Mouse (Mus musculus): ENCODE measurements around the gene Rhoa. TPM values are rescaled to one million over a fixed set of nuclear protein-coding genes. Genes with fewer than 3 reads are reported as not detected.

The Rhoa gene
- total and polyA plus RNA-seq, 2 experiments from 2014 or later, result 167 to 332 TPM

- no peaks in the 10 kb centered on the region for H3K36me3 ChIP-seq (replicated peaks; ENCODE audit: control insufficient read depth, insufficient read depth, low read length)
- no peak overlapping the region for H3K9ac ChIP-seq (replicated peaks; ENCODE audit: low read depth, low read length)
- DNase-seq (ENCODE audit: low spot score) (no peak), ATAC-seq (ENCODE audit: insufficient read depth, low read depth) (no peak)
- no peaks in the 10 kb centered on the region for H3K27me3 ChIP-seq (ENCODE audit: control insufficient read depth, insufficient read depth, low read length)
- 27% methylated on average over 2 of the region's 2 CpGs for WGBS
- no peaks in the 10 kb centered on the region for H3K9me3 ChIP-seq (replicated peaks; ENCODE audit: control insufficient read depth, low read length)
- no peak overlapping the region for H3K4me3 ChIP-seq (ENCODE audit: low read depth, low read length)
- no peak for TF ChIP-seq EP300 (IDR thresholded peaks at IDR 0.05; ENCODE audit: low read depth)
- no peak for TF ChIP-seq CTCF (IDR thresholded peaks at IDR 0.05; ENCODE audit: low read depth)
- H3K27ac ChIP-seq (ENCODE audit: low read depth), result no peak overlapping the region
- peaks cover 20% of the 10 kb centered on the region for H3K4me1 ChIP-seq (ENCODE audit: control insufficient read depth, insufficient read depth)
- H3K4me2 ChIP-seq (ENCODE audit: low read depth, low read length), result no peak overlapping the region
Observed at GRCm38 (mm10) chr9:108271941-108272340, 34.0 kb upstream of the Rhoa start.

DNA sequence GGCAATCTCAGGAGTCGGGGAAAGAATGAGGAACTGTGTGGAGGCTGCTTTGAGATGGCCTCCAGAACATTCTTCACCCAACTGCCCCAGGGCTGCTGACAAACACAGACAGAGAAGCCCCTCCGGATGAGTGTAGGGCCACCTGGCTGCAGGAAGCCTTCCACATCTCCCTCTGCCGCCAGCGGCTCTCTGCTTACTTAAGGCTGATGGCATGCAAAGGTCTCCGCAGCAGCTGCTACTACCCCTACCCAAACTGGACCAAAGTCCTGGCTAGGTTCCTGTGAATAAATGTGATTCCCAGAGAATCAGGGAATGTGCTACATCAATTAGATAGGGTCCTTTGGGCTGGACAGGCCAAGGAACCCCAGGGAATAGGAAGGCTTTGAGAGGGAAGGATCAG, 33.2 kb upstream of the Rhoa start:
- Histone ChIP-seq H3K27ac (ENCODE audit: low read depth) (no peak overlapping the region), H3K27me3 (ENCODE audit: control insufficient read depth, insufficient read depth, low read length) (no peaks in the 10 kb centered on the region)
- WGBS, result 59% methylated on average over 5 of the region's 5 CpGs

GRCm38 (mm10) chr9:108273485-108273884, 32.4 kb upstream of the Rhoa start:
- Histone ChIP-seq H3K4me2 (ENCODE audit: low read depth, low read length) (no peak overlapping the region), H3K9me3 (replicated peaks; ENCODE audit: control insufficient read depth, low read length) (no peaks in the 10 kb centered on the region), H3K27ac (ENCODE audit: low read depth) (no peak overlapping the region), H3K4me3 (ENCODE audit: low read depth, low read length) (no peak overlapping the region), H3K36me3 (replicated peaks; ENCODE audit: control insufficient read depth, insufficient read depth, low read length) (no peaks in the 10 kb centered on the region), H3K9ac (replicated peaks; ENCODE audit: low read depth, low read length) (no peak overlapping the region), H3K4me1 (ENCODE audit: control insufficient read depth, insufficient read depth) (peaks cover 10% of the 10 kb centered on the region; the same call in 1 of the 2 replicates), H3K27me3 (ENCODE audit: control insufficient read depth, insufficient read depth, low read length) (no peaks in the 10 kb centered on the region)
- TF ChIP-seq EP300 (IDR thresholded peaks at IDR 0.05; ENCODE audit: low read depth), result no peak
- 94% methylated on average over 4 of the region's 4 CpGs for WGBS
- ATAC-seq (ENCODE audit: insufficient read depth, low read depth) (no peak), DNase-seq (ENCODE audit: low spot score) (no peak)

More for the DNA sequence above, 33.2 kb upstream of the Rhoa start:
- TF ChIP-seq CTCF (IDR thresholded peaks at IDR 0.05; ENCODE audit: low read depth), result no peak
- TF ChIP-seq EP300 (IDR thresholded peaks at IDR 0.05; ENCODE audit: low read depth), result no peak
- Histone ChIP-seq H3K9ac (replicated peaks; ENCODE audit: low read depth, low read length) (no peak overlapping the region), H3K4me1 (ENCODE audit: control insufficient read depth, insufficient read depth) (peaks cover 15% of the 10 kb centered on the region), H3K4me3 (ENCODE audit: low read depth, low read length) (no peak overlapping the region), H3K9me3 (replicated peaks; ENCODE audit: control insufficient read depth, low read length) (no peaks in the 10 kb centered on the region), H3K4me2 (ENCODE audit: low read depth, low read length) (no peak overlapping the region), H3K36me3 (replicated peaks; ENCODE audit: control insufficient read depth, insufficient read depth, low read length) (no peaks in the 10 kb centered on the region)
- ATAC-seq (ENCODE audit: insufficient read depth, low read depth) (no peak), DNase-seq (ENCODE audit: low spot score) (no peak)

GRCm38 (mm10) chr9:108274476-108275330, 31.2 kb upstream of the Rhoa start:
- H3K36me3 ChIP-seq (replicated peaks; ENCODE audit: control insufficient read depth, insufficient read depth, low read length), result no peaks in the 10 kb centered on the region
- ATAC-seq (ENCODE audit: insufficient read depth, low read depth) (peak; percentile 59), DNase-seq (ENCODE audit: low spot score) (no peak)
- H3K9ac ChIP-seq (replicated peaks; ENCODE audit: low read depth, low read length), result no peak overlapping the region
- no peak overlapping the region for H3K4me3 ChIP-seq (ENCODE audit: low read depth, low read length)
- H3K4me2 ChIP-seq (ENCODE audit: low read depth, low read length), result no peak overlapping the region
- WGBS, result 67% methylated on average over 5 of the region's 5 CpGs
- H3K27me3 ChIP-seq (ENCODE audit: control insufficient read depth, insufficient read depth, low read length), result no peaks in the 10 kb centered on the region
- no peaks in the 10 kb centered on the region for H3K9me3 ChIP-seq (replicated peaks; ENCODE audit: control insufficient read depth, low read length)
- H3K4me1 ChIP-seq (ENCODE audit: control insufficient read depth, insufficient read depth), result peaks cover 10% of the 10 kb centered on the region; the same call in 1 of the 2 replicates
- peak overlapping the region; percentile 40; the same call in 1 of the 2 replicates for H3K27ac ChIP-seq (ENCODE audit: low read depth)
- TF ChIP-seq CTCF (IDR thresholded peaks at IDR 0.05; ENCODE audit: low read depth), result no peak
- no peak for TF ChIP-seq EP300 (IDR thresholded peaks at IDR 0.05; ENCODE audit: low read depth)

- Histone ChIP-seq H3K4me2 (ENCODE audit: low read depth, low read length) (no peak overlapping the region), H3K36me3 (replicated peaks; ENCODE audit: control insufficient read depth, insufficient read depth, low read length) (no peaks in the 10 kb centered on the region), H3K27me3 (ENCODE audit: control insufficient read depth, insufficient read depth, low read length) (no peaks in the 10 kb centered on the region), H3K9me3 (replicated peaks; ENCODE audit: control insufficient read depth, low read length) (no peaks in the 10 kb centered on the region), H3K4me3 (ENCODE audit: low read depth, low read length) (no peak overlapping the region), H3K27ac (ENCODE audit: low read depth) (peak overlapping the region; percentile 26; the same call in 1 of the 2 replicates), H3K9ac (replicated peaks; ENCODE audit: low read depth, low read length) (no peak overlapping the region), H3K4me1 (ENCODE audit: control insufficient read depth, insufficient read depth) (peaks cover 10% of the 10 kb centered on the region; the same call in 1 of the 2 replicates)
- no peak for ATAC-seq (ENCODE audit: insufficient read depth, low read depth)
- 18% methylated on average over 6 of the region's 6 CpGs for WGBS
- TF ChIP-seq EP300 (IDR thresholded peaks at IDR 0.05; ENCODE audit: low read depth) (no peak), CTCF (IDR thresholded peaks at IDR 0.05; ENCODE audit: low read depth) (no peak)
- no peak for DNase-seq (ENCODE audit: low spot score)
Observed at GRCm38 (mm10) chr9:108275331-108275659, 30.6 kb upstream of the Rhoa start.

Measured in heart, postnatal 0 days (tissue).